Mouse (Mus musculus) ES-Bruce4 (cell line): Measurements from ENCODE around the gene Gatb. TPM values are rescaled to one million over a fixed set of nuclear protein-coding genes. Genes with fewer than 3 reads are reported as not detected.
A peak's percentile ranks its signal among the peaks of the same experiment; 100 is the strongest.
"Not testable (repeated sequence)": the region's sequence is repeated elsewhere in the genome, so short reads cannot be mapped to it uniquely, and the experiment has no call there.

Source experiments
- H3K27ac ChIP-seq: 2 replicates; pipeline ENCODE4 v1.5.1; 2012; ENCODE audit warnings: low read length, inconsistent platforms; ENCODE audit not compliant: insufficient read depth
- H3K27me3 ChIP-seq: 2 replicates; pipeline ENCODE4 v1.6.1; 2012; ENCODE audit warnings: mild to moderate bottlenecking, low read length, inconsistent platforms; ENCODE audit not compliant: control insufficient read depth, poor library complexity, insufficient read depth, severe bottlenecking
- H3K36me3 ChIP-seq: 2 replicates; pipeline ENCODE4 v1.6.1; 2012; ENCODE audit warnings: inconsistent platforms, mild to moderate bottlenecking, low read length, moderate library complexity; ENCODE audit not compliant: control insufficient read depth, poor library complexity, insufficient read depth, severe bottlenecking
- H3K4me1 ChIP-seq: one replicate; pipeline ENCODE4 v1.8.1; 2011; ENCODE audit warnings: low read length; ENCODE audit not compliant: control insufficient read depth, insufficient read depth
- H3K4me3 ChIP-seq: 2 replicates; pipeline ENCODE4 v1.5.1; 2011; ENCODE audit warnings: low read depth, mild to moderate bottlenecking, low read length
- H3K9ac ChIP-seq: 2 replicates; pipeline ENCODE4 v1.6.1; 2012; ENCODE audit warnings: low read depth, mild to moderate bottlenecking, inconsistent platforms; ENCODE audit not compliant: poor library complexity, severe bottlenecking
- H3K9me3 ChIP-seq: replicated peaks from 2 replicates; pipeline ENCODE4 v1.6.1; 2012; ENCODE audit warnings: mild to moderate bottlenecking, low read length, inconsistent platforms; ENCODE audit not compliant: control insufficient read depth, poor library complexity, insufficient read depth, severe bottlenecking
- CTCF ChIP-seq: IDR thresholded peaks from one replicate; pipeline ENCODE4 v1.8.1; 2011; ENCODE audit warnings: low read depth, low read length
- EP300 ChIP-seq: IDR thresholded peaks from 2 replicates; pipeline ENCODE4 v1.6.1; 2011; ENCODE audit warnings: low read depth, low read length; ENCODE audit not compliant: insufficient read depth
- POLR2A ChIP-seq: IDR thresholded peaks from one replicate; pipeline ENCODE4 v1.8.1; 2011; ENCODE audit warnings: low read length; ENCODE audit not compliant: insufficient read depth
- polyA plus RNA-seq: library from polyadenylated mRNA; stranded (reverse); fragments of >200 nt; gene quantifications from 2 replicates; pipeline ENCODE4 v1.2.4, GENCODE M21; 2011; ENCODE audit warnings: low read depth; ENCODE audit not compliant: missing spikeins, insufficient read depth, insufficient read length

Gene Gatb
- polyA plus RNA-seq, 1 experiment: 11.4 TPM

DNA sequence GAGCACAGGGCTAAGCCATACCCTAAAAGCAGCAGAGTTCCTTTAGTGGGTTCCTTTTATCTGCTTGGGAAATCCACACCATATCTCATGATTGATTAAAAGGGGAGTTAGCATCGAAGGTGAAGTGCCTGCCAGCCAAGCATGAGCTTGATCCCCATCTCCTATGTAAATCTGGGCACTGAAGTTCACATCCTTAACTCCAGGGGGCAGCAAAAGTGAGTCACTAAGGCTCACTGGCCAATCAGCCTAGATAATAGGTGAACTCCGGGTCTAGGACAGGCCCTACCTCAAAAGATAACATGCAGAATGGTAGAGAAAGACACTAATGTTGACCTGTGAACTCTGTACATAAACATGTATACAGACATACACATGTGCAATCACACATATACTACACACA lies 30.3 kb upstream of the Gatb start:
- no peak overlapping the region for H3K9ac ChIP-seq
- TF ChIP-seq CTCF (peak; percentile 29), EP300 (no peak)

DNA sequence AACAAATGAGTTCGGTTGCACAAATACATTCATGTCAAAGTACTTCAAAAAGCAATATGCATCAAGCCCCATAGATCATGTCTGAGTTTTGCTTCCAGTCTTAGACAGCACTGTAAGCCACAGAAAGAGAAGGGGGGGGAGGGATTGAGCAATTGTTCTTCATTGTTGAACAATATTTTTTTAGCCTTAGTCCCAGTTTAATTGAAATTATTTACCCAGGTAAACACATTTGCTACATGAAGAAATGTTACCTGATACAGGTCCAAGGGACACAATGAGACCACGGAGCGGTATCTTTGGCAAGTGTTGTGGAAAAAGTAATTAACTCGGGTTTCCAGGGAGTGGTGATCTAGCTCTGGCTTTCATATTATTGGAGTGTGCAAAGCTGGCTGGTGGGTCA lies 23.6 kb upstream of the Gatb start:
- H3K27ac ChIP-seq: no peak overlapping the region
- TF ChIP-seq CTCF (no peak), POLR2A (no peak)
- H3K36me3 ChIP-seq: no peaks in the 10 kb centered on the region
- no peaks in the 10 kb centered on the region for H3K9me3 ChIP-seq
- no peak overlapping the region for H3K4me3 ChIP-seq
- no peaks in the 10 kb centered on the region for H3K27me3 ChIP-seq
- H3K4me1 ChIP-seq: no peaks in the 10 kb centered on the region
- H3K9ac ChIP-seq: no peak overlapping the region

More for the DNA sequence above, 30.3 kb upstream of the Gatb start:
- Histone ChIP-seq H3K36me3 (no peaks in the 10 kb centered on the region), H3K27ac (no peak overlapping the region), H3K27me3 (no peaks in the 10 kb centered on the region; the same call in 1 of the 2 replicates), H3K9me3 (no peaks in the 10 kb centered on the region), H3K4me3 (no peak overlapping the region), H3K4me1 (no peaks in the 10 kb centered on the region)

DNA sequence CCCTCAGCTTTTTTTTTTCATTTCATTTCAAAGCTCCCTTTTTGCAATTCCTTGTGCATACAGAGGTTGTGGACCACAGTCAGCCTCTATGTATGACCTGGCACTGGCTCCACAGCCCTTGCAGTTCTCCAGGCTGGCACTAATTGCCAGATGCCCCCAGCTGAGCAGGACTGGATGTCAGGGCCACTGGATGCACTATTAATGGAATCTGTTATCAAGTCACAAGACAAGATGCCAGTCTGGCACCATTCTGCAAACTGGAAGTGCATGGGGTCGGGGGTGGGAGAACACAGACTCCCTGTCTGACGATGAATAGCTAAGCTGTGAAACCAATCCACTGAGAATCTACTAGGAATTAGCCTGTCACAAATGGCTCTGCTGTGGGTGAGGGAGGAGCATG lies 22.6 kb upstream of the Gatb start:
- TF ChIP-seq EP300 (no peak), POLR2A (no peak), CTCF (no peak)
- H3K9me3 ChIP-seq: no peaks in the 10 kb centered on the region
- no peaks in the 10 kb centered on the region for H3K36me3 ChIP-seq
- H3K4me3 ChIP-seq: no peak overlapping the region
- no peaks in the 10 kb centered on the region for H3K27me3 ChIP-seq
- H3K4me1 ChIP-seq: no peaks in the 10 kb centered on the region
- no peak overlapping the region for H3K9ac ChIP-seq
- no peak overlapping the region for H3K27ac ChIP-seq

DNA sequence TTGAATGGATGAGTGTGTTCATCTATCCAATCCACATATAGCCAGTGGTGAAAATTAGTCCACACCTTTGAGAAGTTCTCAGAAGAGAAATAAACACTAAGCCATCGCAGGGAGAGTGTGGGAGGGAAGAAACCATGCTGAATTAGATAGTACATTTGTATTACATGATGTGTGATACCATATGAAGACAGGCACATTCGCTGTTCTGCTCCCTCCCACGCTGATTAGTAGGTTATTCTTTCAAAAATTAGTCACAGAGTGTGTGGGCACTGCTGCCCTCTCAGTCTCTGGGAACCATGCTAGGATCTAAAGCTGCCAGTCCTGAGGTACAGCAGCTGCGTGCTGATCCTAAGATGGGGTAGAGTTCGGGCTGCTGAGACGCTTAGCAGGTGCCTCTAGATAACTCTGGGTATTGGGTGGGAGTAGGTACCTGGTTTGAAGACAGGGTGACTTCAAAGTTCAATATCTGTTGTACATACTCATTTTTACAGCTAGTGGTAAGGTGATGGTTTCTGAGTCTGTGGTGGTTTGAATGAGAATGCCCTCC lies 20.1 kb upstream of the Gatb start:
- H3K27ac ChIP-seq: no peak overlapping the region
- H3K4me1 ChIP-seq: no peaks in the 10 kb centered on the region
- TF ChIP-seq POLR2A (no peak), EP300 (no peak), CTCF (no peak)
- H3K4me3 ChIP-seq: no peak overlapping the region
- H3K36me3 ChIP-seq: no peaks in the 10 kb centered on the region
- no peaks in the 10 kb centered on the region for H3K27me3 ChIP-seq
- H3K9ac ChIP-seq: no peak overlapping the region
- H3K9me3 ChIP-seq: no peaks in the 10 kb centered on the region

DNA sequence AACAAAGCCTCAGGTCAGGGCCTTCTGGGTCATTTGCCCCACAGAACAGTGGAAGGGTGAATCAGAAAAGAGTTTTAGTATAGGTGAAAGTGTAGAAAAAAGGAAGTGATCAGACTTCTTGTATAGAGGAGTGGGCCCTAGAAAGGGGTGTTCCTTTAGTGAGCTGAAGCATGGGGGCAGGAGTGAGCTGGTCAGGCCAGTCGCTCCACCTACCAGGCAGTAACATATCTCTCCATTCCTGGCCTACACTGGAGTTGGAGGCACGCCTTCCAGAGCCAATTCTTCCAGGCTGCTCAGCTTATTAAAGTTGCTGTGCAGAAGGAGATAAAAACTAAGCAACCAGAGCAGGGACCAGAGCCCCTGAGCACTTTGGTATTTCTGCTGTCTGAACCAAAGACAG lies 9.3 kb upstream of the Gatb start:
- no peak overlapping the region for H3K4me3 ChIP-seq
- no peaks in the 10 kb centered on the region for H3K36me3 ChIP-seq
- no peaks in the 10 kb centered on the region for H3K27me3 ChIP-seq
- no peaks in the 10 kb centered on the region for H3K9me3 ChIP-seq
- H3K4me1 ChIP-seq: no peaks in the 10 kb centered on the region
- TF ChIP-seq EP300 (no peak), CTCF (peak; percentile 26), POLR2A (no peak)
- no peak overlapping the region for H3K9ac ChIP-seq
- H3K27ac ChIP-seq: no peak overlapping the region

DNA sequence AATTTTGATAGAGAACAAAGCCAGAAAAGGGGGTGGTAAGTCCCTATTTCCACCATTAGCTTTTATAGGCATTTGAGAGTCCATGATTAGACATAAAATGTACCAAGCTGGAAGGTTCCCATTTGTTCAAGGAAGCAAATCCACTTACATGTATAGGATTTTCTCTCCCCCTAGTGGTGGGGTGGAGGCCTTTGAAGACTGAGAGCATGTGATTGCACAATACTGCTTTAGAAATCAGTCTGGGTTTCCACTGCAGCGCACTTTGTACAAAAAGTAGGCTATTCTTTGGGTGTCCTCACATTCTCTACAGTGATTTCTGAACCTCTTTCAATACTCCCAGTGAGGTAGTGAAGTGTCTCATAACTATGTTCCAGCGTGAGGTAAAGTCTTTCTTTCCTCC lies 2.6 kb upstream of the Gatb start:
- H3K27me3 ChIP-seq: no peaks in the 10 kb centered on the region
- no peak overlapping the region for H3K9ac ChIP-seq
- TF ChIP-seq CTCF: no peak
- no peak for TF ChIP-seq POLR2A
- TF ChIP-seq EP300: no peak
- no peaks in the 10 kb centered on the region for H3K9me3 ChIP-seq
- no peak overlapping the region for H3K4me3 ChIP-seq
- no peaks in the 10 kb centered on the region for H3K4me1 ChIP-seq
- no peak overlapping the region for H3K27ac ChIP-seq
- no peaks in the 10 kb centered on the region for H3K36me3 ChIP-seq

DNA sequence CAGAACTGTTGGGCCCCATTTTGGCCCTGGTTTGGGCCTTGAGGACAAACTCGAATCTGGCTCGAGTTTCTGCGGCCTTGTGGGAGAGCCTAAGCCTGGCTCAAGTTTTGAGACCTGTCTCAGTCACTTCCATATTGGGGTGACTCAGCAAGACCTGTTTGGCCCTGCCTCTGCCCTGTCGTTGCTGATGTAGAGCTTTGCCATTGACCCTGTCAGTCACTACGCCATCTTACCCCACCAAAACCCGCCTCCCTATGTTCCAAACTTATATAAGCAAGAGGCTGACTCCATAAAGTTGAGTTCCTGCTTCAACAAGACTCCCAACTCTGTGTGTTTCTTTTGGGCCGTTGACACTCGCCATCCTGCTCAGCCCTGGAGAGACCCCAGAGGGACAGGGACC lies 1.4 kb upstream of the Gatb start:
- not testable (repeated sequence) for H3K27ac ChIP-seq, H3K4me3 ChIP-seq

More for the DNA sequence above, 1.4 kb upstream of the Gatb start:
- H3K36me3 ChIP-seq, H3K27me3 ChIP-seq, H3K9me3 ChIP-seq, H3K4me1 ChIP-seq, H3K9ac ChIP-seq: not testable (repeated sequence)
